Mouse (Mus musculus) right cerebral cortex, postnatal 14 days (tissue): ENCODE measurements at regions not wholly inside any gene's neighbourhood (a gene's known extent, or its start where the extent isn't known, plus 50 kb on each side); places are given as distances from the start of the nearest gene placed in this dataset.
"Not testable (repeated sequence)": the region's sequence is repeated elsewhere in the genome, so short reads cannot be mapped to it uniquely, and the experiment has no call there.

Experiments used
- DNase-seq: peaks from one replicate; pipeline ENCODE4 v3.0.0; 2022

GRCm38 (mm10) chr12:63805458-63805857, 669.0 kb downstream of the Fscb start:
- DNase-seq, result peak; percentile 3

- no peak for DNase-seq
Observed at GRCm38 (mm10) chr12:63804008-63804407, 670.5 kb downstream of the Fscb start.

GRCm38 (mm10) chr12:63791667-63792066, 682.8 kb downstream of the Fscb start:
- no peak for DNase-seq

- no peak for DNase-seq
Observed at GRCm38 (mm10) chr12:63777874-63778273, 696.6 kb downstream of the Fscb start.

DNA sequence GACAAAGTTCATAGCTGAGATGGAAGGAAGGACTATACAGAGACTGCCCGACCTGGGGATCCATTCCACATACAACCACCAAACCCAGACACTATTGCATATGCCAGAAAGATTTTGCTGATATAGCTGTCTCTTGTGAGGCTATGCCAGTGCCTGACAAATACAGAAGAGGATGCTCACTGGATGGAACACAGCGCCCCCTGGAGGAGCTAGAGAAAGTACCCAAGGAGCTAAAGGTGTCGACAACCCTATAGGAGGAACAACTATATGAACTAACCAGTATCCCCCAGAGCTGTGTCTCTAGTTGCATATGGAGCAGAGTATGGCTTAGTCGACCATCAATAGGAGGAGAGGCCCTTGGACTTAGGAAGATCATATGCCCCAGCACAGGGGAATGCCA, 713.4 kb downstream of the Fscb start:
- DNase-seq, result not testable (repeated sequence)
